Mouse (Mus musculus) cerebellum, postnatal 10 days (tissue): ENCODE data around the gene Cd3g.
A peak's percentile ranks its signal among the peaks of the same experiment; 100 is the strongest.

ENCODE experiments used
- DNase-seq, 2 experiments: peaks; one replicate each; pipeline ENCODE4 v3.0.0; 2021; ENCODE audit warnings: mixed read lengths in 2 of 2

The Cd3g gene

DNA sequence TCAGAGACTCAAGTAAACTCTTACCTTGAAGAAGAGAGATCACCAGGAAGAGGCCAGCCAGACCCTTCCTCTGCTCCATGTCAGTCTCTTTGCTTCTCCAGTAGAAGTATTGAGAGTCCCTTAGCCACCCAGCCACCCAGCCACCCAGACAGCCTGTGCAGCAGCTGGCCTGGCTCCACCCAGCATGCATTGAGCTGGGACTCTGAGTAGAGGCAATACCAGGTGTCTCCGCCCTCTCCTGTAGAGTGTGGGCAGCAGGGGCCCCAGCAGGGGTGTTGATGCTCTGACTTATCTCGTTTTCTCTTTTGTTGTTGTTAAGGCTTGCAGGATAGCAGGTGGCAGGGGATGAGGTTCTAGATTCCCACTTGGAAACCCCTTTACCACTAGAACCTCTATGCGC, at the start of gene Cd3g:
Gene Cd3g, minus strand, starts transcription at position 190 of the 400 bp plus-strand sequence.
- no peak for DNase-seq

DNA sequence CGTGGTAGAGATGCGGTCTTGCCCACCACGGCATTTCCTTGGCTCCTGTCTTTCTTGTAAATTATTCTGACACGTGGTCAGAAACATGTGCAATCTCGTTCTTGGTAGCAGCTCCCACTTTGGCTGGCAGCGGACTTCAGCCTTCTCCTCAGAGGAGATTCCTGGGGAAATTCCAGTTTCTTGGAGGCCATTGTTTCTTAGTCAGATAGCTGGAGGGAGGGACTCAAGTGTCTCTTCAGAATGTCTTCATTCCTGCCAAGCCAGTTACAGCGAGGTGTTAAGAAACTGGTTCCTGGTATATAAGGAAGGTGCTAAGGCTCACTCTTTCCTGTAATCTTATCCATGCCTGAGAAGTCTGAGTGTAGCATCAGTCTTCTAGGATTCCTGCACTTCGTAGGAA, 47.1 kb upstream of the Cd3g start:
- no peak for DNase-seq

GRCm38 (mm10) chr9:45024187-45024586, 44.0 kb upstream of the Cd3g start:
- DNase-seq: no peak

- no peak for DNase-seq
Observed at GRCm38 (mm10) chr9:45023638-45024037, 43.4 kb upstream of the Cd3g start.

- DNase-seq: peak; percentile 77 to 84
Observed at GRCm38 (mm10) chr9:45022800-45023199, 42.6 kb upstream of the Cd3g start.

DNA sequence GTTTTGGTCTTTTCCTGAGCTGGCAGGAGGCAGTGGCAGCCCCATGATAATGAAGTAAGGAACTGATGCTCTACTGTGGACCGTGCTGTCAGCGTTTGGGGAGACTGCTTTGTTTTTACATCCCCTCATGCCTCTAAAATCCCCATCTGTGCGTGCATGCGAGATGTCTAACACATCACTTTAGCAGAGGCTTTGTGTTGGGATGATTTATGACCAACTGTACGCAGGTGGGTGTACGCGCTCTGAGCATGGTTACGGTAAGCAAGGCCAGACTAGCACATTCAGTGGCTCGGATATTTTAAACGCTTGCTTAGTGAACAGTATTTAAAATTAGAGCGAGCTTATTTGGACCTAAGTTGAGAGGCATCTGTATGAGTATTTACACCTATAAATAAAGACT, 37.8 kb upstream of the Cd3g start:
- DNase-seq: no peak

DNA sequence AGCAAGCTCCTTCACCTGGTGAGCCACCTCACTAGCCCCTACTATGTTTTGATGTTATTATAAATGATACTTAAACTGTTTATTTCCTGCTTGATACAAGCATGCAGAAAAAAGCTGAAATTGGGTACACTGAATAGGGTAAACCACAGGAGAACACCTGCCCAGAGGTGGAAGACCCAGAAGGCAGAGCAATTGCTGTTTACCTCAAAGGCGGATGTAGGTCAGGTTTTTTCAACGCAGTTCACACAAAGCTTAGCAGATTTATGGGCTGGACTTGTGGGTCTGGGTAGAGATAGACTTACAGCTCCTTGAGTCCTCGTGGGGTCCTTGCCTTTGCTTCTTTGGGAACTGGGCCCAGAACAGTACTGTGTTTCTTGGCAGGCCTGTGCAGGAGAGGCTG, 35.6 kb upstream of the Cd3g start:
- no peak for DNase-seq

- DNase-seq: no peak
Observed at GRCm38 (mm10) chr9:45014879-45015278, 34.6 kb upstream of the Cd3g start.

GRCm38 (mm10) chr9:45011291-45011690, 31.1 kb upstream of the Cd3g start:
- no peak for DNase-seq

DNA sequence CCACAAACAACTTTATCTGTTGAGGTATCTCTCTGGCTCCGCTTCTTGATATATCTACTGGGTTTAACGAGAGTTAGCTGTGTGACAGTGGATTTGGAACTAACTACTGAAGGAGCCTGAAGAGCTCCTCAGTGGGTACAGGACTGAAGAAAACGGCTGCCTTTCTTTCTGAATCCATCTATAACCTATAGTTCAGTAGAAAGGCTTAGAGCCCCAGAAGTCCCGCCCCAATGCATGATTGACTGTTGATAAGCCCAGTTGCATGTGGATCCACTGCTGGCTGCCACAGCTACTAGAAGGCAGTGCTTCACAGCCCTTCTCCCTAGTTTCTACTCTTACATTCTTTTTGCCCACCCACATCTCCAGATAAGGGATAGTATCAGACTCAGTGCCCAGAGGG, 30.2 kb upstream of the Cd3g start:
- DNase-seq: no peak

GRCm38 (mm10) chr9:45009180-45010078, 29.2 kb upstream of the Cd3g start, which contains the start of gene Cd3e:
Cd3e (minus strand) TSS chr9:45009627.
- no peak for DNase-seq

DNA sequence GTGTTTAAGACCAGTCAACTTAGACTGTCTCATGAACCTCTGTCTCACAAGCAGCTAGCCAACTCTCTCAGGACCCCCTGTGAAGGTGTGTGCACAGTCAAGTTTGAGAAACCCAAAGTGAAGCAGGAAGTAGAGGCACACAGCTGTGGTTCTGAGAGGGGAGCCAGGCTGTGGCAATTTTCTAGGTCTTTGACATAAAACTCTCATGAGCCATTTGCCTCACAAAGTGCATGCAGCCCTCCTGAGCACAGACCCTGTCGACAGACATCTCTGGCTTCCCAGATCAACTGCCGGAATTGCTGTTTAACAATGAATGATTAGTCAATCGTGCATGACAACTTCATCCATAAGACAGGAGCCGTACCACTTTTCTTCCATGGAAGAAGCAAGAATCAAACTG, 28.1 kb upstream of the Cd3g start:
- no peak for DNase-seq

- DNase-seq: no peak
Observed at GRCm38 (mm10) chr9:45007404-45007803, 27.2 kb upstream of the Cd3g start.

GRCm38 (mm10) chr9:45000249-45000648, 20.0 kb upstream of the Cd3g start:
- no peak for DNase-seq

DNA sequence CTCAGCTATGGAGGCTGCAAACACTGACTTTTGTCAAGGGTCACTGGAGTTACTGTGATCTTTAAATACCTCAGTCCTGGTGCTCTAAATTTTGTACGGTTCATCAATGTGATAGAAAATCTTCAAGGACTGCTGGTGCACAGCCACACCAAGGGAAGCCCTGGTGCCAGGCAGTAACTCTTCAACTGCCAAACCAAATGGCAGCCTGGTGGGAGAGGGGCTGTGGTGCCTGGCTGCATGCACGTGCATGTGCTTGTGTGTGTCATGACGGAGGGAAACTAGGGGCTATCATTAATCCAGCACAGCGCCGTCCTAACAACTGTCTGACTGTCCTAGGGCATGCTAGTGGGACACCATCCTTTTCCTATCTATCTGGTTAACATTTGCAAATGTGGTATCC, 19.5 kb upstream of the Cd3g start:
- DNase-seq: peak; percentile 50 to 55

DNA sequence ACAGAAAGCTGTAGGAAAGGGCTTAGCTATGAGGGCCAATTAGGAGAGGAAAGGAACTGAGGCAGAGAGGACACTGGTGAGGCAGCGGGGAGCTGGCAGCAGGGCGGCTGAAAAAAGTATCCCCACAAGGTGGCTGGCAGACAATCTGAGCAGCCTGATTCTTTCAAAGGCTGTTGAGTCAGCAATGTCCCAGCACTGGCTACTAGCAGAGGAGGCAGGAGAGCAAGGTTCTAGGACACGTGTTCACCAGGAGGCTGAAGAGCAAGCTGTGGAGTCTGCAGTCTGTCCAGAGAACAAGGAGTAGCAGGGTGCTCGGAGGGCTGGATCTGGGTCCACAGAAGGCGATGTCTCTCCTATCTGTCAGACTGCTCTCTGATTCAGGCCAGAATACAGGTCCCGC, 18.9 kb upstream of the Cd3g start:
- peak in 1 of 2 experiments; percentile 36 for DNase-seq

DNA sequence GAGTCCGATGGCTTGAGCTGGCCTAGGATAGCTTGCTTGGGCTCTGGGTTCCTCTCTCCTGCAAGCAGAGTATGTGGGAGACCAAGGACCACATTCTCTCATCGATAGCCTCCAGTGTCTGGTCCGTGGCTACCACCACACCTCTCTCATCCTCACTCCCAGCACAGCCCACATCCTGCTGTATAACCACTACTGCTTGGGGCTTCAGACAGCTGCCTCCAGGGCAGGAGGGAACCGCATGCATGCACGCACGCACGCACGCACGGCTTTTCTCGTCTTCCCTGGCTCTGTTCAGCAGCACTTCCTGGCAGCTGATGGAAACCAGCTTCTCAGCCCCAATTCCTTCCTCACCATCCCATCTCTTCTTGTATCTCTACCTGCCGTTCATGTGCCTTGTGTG, 17.9 kb upstream of the Cd3g start:
- no peak for DNase-seq

DNA sequence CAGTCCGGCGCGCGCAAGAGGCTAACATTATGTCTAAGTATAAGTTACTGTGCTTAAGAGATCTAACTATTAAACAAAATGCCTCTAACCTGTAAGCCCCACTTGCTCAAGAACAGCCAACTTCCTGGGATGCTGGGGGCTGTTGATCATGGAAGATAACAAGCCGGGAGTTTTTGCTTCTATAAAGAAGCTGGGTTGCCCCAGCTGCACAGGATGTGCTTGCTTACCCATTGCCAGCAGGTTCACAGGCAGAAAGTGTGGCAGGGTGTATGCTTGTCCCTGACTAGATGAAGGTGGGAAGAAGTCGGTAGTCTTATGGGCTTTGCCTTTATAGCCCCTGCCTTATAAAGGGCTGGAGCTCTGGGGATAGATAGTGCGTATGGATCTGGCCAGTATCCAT, 16.4 kb upstream of the Cd3g start:
- no peak for DNase-seq

DNA sequence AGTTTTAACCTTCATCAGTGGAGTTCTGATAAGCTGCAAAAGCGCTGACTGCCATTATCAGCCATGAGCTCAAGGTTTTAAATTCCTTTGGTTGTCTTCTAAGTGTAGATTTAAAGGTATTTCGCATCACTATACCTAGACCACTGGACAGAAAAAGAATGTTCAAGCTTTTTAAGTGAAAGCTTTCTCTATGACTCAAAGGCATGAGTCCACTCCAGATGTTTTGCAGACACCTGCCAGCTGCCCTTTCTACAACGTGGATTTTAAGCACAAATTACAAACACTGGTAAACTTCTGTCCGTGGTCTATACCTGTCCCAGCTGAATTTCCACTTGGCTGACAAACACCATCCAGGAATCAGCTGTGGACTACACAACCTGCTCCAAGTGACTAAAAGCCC, 14.7 kb upstream of the Cd3g start:
- no peak for DNase-seq

DNA sequence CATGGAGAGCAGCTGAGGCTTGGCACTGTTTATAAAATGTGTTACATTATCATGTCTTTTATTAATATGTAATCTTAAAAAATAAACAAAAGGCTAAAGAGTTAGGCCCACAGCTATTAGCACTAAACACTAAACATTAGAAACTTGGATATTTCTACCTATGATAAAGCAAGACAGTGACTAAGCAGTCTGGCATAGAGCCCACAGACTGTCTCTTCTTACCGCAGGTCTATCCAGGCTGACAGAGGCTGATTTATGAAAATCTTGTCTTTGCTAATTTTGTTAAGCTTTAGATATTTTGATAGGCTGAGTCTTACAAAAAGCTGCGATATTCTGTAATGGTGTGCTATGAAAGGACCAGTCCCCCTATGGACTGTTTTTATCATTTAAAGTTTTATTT, 13.0 kb upstream of the Cd3g start:
- DNase-seq: no peak

DNA sequence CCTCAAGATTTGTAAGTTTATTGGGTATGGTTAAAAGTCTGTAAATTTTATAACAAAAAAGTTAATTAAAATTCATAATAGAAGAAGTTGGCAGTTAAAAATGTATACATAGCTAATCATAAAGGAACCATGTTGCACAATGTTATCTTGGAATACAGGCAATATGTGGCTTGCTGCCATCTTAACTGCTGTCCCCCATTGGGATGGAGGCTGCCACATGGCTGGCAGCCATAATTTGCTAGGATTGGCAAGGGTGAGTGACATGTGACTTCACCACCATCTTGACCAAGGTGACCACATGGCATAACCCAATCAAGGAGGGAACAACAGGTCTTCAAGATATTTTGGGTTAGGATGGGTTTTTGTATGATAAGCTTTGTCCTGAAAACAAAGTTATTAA, 12.0 kb upstream of the Cd3g start:
- peak; percentile 91 to 95 for DNase-seq

GRCm38 (mm10) chr9:44991821-44992220, 11.6 kb upstream of the Cd3g start:
- peak in 1 of 2 experiments; percentile 23 for DNase-seq

DNA sequence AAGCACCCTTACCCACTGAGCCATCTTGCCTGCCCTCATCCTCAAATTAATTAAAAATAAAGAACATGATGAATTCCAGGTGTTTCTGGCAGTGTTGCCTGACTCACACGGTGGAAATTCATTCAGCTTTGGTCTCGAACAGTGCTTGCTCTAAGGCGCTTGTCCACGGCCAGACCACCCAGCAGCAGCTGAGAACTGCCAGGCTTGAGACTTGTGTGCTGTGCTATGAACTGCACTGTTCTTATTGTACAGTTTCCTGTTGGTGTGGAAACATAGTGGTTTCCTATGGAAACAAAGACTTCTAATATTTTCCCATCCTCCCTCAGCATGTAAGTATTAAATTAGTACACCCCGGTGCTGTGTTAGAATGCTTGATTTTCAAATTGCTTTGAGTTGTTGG, 6.7 kb upstream of the Cd3g start:
- DNase-seq: no peak

GRCm38 (mm10) chr9:44986242-44986781, 6.1 kb upstream of the Cd3g start:
- DNase-seq: no peak
